Mouse (Mus musculus) liver, embryonic 14.5 days (tissue): ENCODE data around the gene Dpm2.
A peak's percentile ranks its signal among the peaks of the same experiment; 100 is the strongest.

Experiments
- CTCF ChIP-seq: IDR thresholded peaks from 2 replicates; pipeline ENCODE4 v1.5.1; 2016; ENCODE audit warnings: antibody characterized with exemption, low read depth, control low read depth
- EP300 ChIP-seq: IDR thresholded peaks from 2 replicates; pipeline ENCODE4 v1.6.1; 2016; ENCODE audit warnings: antibody characterized with exemption, low read depth

- TF ChIP-seq CTCF (peak; percentile 76), EP300 (no peak)
Observed at GRCm38 (mm10) chr2:32617601-32618000, 46.9 kb downstream of the Dpm2 start.
